Comparison of ENCODE assay signal across 7 mouse cellular contexts in genomic region chr8:70212112-70213055, GRCm38 (mm10). TPM values are rescaled to one million over a fixed set of nuclear protein-coding genes. Genes with fewer than 3 reads are reported as not detected.
A peak's percentile ranks its signal among the peaks of the same experiment; 100 is the strongest.
DNase-seq lines count a peak whose midpoint lies in the region; ATAC-seq lines count a peak whose summit lies in the region.

Gene Slc25a42, minus strand, starts transcription at chr8:70212305.

- peak within 1 kb of the TSS; percentile 98 for H3K4me2 ChIP-seq in intestine, embryonic 16.5 days (ENCODE audit: low read depth, low read length)
- peak within 1 kb of the TSS; percentile 97 for H3K4me2 ChIP-seq in midbrain, embryonic 11.5 days

- under 1% methylated on average over 66 of the region's 66 CpGs for WGBS in intestine, embryonic 16.5 days
- under 1% methylated on average over 66 of the region's 66 CpGs for WGBS in midbrain, embryonic 11.5 days

- ATAC-seq in intestine, embryonic 16.5 days: peak; percentile 98
- ATAC-seq in midbrain, embryonic 11.5 days (ENCODE audit: low FRiP score): peak; percentile 99

- H3K9me3 ChIP-seq in intestine, embryonic 16.5 days (ENCODE audit: control insufficient read depth, low read length): no peaks in the 10 kb centered on the region
- no peaks in the 10 kb centered on the region for H3K9me3 ChIP-seq in midbrain, embryonic 11.5 days (ENCODE audit: control insufficient read depth, low read length)

- H3K36me3 ChIP-seq in intestine, embryonic 16.5 days (ENCODE audit: control insufficient read depth, insufficient read depth, low read length): no peaks in the 10 kb centered on the region
- no peaks in the 10 kb centered on the region for H3K36me3 ChIP-seq in midbrain, embryonic 11.5 days (ENCODE audit: control insufficient read depth, insufficient read depth, low read length)

- peak within 1 kb of the TSS; percentile 71 for H3K4me3 ChIP-seq in intestine, embryonic 16.5 days (ENCODE audit: low read length)
- H3K4me3 ChIP-seq in midbrain, embryonic 11.5 days (ENCODE audit: low read depth, low read length): peak within 1 kb of the TSS; percentile 55

- no peaks in the 10 kb centered on the region for H3K27me3 ChIP-seq in intestine, embryonic 16.5 days (replicated peaks; ENCODE audit: control insufficient read depth, insufficient read depth, low read length)
- H3K27me3 ChIP-seq in midbrain, embryonic 11.5 days (ENCODE audit: control insufficient read depth, insufficient read depth, low read length): peaks cover 8% of the 10 kb centered on the region

- peak; percentile 100 for DNase-seq in adrenal gland, adult 8-10 months
- DNase-seq in embryo, embryonic 9.5 days (ENCODE audit: extremely low spot score): peak; percentile 96
- peak; percentile 86 to 96 for DNase-seq in gastrocnemius, postnatal 4 days (ENCODE audit: low spot score in 2 of 2)
- DNase-seq in left cerebral cortex, postnatal 36 days (ENCODE audit: low spot score in 2 of 2): peak; percentile 98
- peak; percentile 99 for DNase-seq in midbrain, embryonic 11.5 days (ENCODE audit: low spot score, missing footprints)
- DNase-seq in skeletal muscle tissue, adult 2 months (ENCODE audit: low read depth, low spot score): peak; percentile 99

- H3K4me1 ChIP-seq in intestine, embryonic 16.5 days (ENCODE audit: control insufficient read depth, insufficient read depth, low read length): 0 out of 2 replicates have a peak, but pooled peaks cover 5% of the 10 kb centered on the region
- no peaks in the 10 kb centered on the region; the same call in 1 of the 2 replicates for H3K4me1 ChIP-seq in midbrain, embryonic 11.5 days (ENCODE audit: control insufficient read depth, insufficient read depth, low read length)

- intact Hi-C loops in left cerebral cortex, postnatal 36 days (cut with DNase I): no loop called here

- peak within 1 kb of the TSS; percentile 78 for H3K9ac ChIP-seq in intestine, embryonic 16.5 days (ENCODE audit: low read depth, low read length)
- peak within 1 kb of the TSS; percentile 59 for H3K9ac ChIP-seq in midbrain, embryonic 11.5 days (ENCODE audit: low read length)

- peak within 1 kb of the TSS; percentile 45 for H3K27ac ChIP-seq in intestine, embryonic 16.5 days (ENCODE audit: low read length)
- no peak within 1 kb of the TSS; the same call in 1 of the 2 replicates for H3K27ac ChIP-seq in midbrain, embryonic 11.5 days (ENCODE audit: low read depth, low read length)

RNA-seq across cellular contexts. Expression of gene Slc25a42, which starts in this region (rescaled TPM):
- total RNA-seq in adrenal gland, adult 8-10 months (2022): 10 to 100 TPM; 41.0 to 54.2 (median 43.1) TPM
- 10 to 100 TPM; 26.2 to 27.9 TPM for total RNA-seq in gastrocnemius, postnatal 4 days (2021)
- polyA plus RNA-seq in intestine, embryonic 16.5 days (2015; fragmentation: Nextera tagmentation; extraction: Ambion mirVana): 7.6 and 10.5 TPM in 2 replicates
- total RNA-seq in left cerebral cortex, postnatal 36 days (2021): 10 to 100 TPM; 29.7 to 45.9 TPM
- polyA plus RNA-seq in midbrain, embryonic 11.5 days (2014; fragmentation: Nextera tagmentation; extraction: Ambion mirVana): 1.6 and 2.1 TPM in 2 replicates
